Mouse (Mus musculus): ENCODE data around the gene Olfr281.

DNA sequence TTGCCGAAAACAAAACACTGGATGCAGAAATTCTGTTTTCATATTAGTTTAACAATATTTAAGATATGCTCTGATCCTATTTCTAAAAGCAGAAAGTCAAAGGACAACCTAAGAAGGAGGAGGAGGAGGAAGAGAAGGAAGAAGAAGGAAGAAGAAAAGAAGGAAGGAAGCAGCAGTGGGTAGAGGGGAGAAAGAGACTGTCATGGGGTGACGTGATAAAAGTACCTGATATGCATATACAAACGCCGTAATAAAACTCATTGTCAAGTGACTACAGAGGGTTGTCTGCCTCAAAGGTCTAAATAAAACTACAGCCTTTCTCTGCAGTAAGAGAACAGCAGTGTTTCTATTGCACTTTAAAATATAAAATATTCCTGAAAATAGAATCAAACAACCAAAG is 36.4 kb upstream of the Olfr281 start:
- no peak for TF ChIP-seq CTCF (IDR thresholded peaks at IDR 0.05; ENCODE audit: insufficient read depth, low read depth, low read length)
- TF ChIP-seq POLR2A (IDR thresholded peaks at IDR 0.05; ENCODE audit: insufficient read depth, low read depth, low read length), result no peak

Data from olfactory bulb, adult 2 months (tissue).